In the genomic region with DNA sequence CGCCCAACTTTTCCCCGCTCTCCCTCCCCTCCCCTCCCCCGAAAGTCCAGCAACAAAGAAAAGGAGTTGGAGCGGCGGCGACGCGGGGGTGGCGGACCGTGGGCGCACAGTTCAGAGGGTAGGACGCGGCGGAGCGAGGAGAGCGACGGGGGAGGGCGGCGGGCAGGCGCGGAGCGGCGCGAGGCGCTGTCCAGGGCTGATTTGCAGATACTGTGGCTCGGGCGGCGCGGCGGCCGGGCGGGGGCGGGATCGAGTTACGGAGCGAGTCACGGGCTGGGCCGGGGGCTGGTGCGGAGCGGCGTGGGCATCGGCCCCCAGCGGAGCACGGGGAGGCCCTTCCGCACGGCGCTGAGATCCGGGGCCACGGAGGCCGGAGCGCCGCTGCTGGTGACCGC, we compare ENCODE assay signal across 9 mouse cellular contexts. TPM values are rescaled to one million over a fixed set of nuclear protein-coding genes. Genes with fewer than 3 reads are reported as not detected.
DNase-seq lines count a peak whose midpoint lies in the region; ATAC-seq lines count a peak whose summit lies in the region.
"Had no signal": no experiment of that assay in that cellular context is flagged by ENCODE, and none has a peak within 500 bp of the region (broad histone marks: within the 10 kb centered on the region; RNA-seq: fewer than 3 reads in every experiment).

No protein-coding gene starts in this region.

- H3K4me1 ChIP-seq in hindbrain, embryonic 14.5 days (replicated peaks; ENCODE audit: control insufficient read depth, insufficient read depth, low read length) = peaks cover 4% of the 10 kb centered on the region; the same call in 1 of the 2 replicates

- WGBS in hindbrain, embryonic 14.5 days = under 1% methylated on average over 49 of the region's 53 CpGs

- H3K4me3 ChIP-seq in hindbrain, embryonic 14.5 days (replicated peaks; ENCODE audit: low read length) = peak overlapping the region; percentile 93

- H3K36me3 ChIP-seq in hindbrain, embryonic 14.5 days (replicated peaks; ENCODE audit: control insufficient read depth, insufficient read depth) = peaks cover 13% of the 10 kb centered on the region; the same call in 1 of the 2 replicates

- H3K27ac ChIP-seq in hindbrain, embryonic 14.5 days = peak overlapping the region; percentile 84

- H3K9ac ChIP-seq in hindbrain, embryonic 14.5 days = peak overlapping the region; percentile 76

- H3K4me2 ChIP-seq in hindbrain, embryonic 14.5 days (replicated peaks) = peak overlapping the region; percentile 87

- H3K9me3 ChIP-seq in hindbrain, embryonic 14.5 days (ENCODE audit: control insufficient read depth, low read length) = no peaks in the 10 kb centered on the region

- ATAC-seq in hindbrain, embryonic 14.5 days (ENCODE audit: low FRiP score) = peak; percentile 79
- ATAC-seq in megakaryocyte, adult 5-6 weeks (ENCODE audit: poor library complexity, severe bottlenecking) = peak; percentile 52

- peak; percentile 46 for DNase-seq in T-cell, adult 2 months (ENCODE audit: low spot score)
- DNase-seq in cerebellum, postnatal 14 days = peak; percentile 48 to 53
- peak; percentile 59 for DNase-seq in gastrocnemius, adult 18-20 months (ENCODE audit: low spot score)
- DNase-seq in hindbrain, embryonic 14.5 days (ENCODE audit: low spot score) = peak; percentile 53
- DNase-seq in left cerebral cortex, postnatal 14 days (ENCODE audit: low spot score in 2 of 2) = peak; percentile 33 to 43
- DNase-seq in right cerebral cortex, postnatal 10 days (ENCODE audit: low spot score in 2 of 2) = peak; percentile 65 to 67
- peak; percentile 71 for DNase-seq in urinary bladder, postnatal 25 days (ENCODE audit: low spot score)

- 0 out of 2 replicates have a peak, but pooled peaks cover 6% of the 10 kb centered on the region for H3K27me3 ChIP-seq in hindbrain, embryonic 14.5 days (ENCODE audit: control insufficient read depth, insufficient read depth, low read length)

- intact Hi-C loops in left cerebral cortex, postnatal 14 days (cut with DNase I) = no loop called here

RNA-seq across cellular contexts. Expression of gene Rest, which starts 0.4 kb away (rescaled TPM):
- 10 to 100 TPM in 1 of 2 experiments, 1 to 10 TPM in 1; 9.5 to 10.4 TPM for total RNA-seq in gastrocnemius, adult 18-20 months (2021)
- polyA plus RNA-seq in hindbrain, embryonic 14.5 days (2014; fragmentation: Nextera tagmentation; extraction: Ambion mirVana) = 8.4 and 8.6 TPM in 2 replicates
- 1 to 10 TPM; 4.2 TPM for total RNA-seq in left cerebral cortex, postnatal 14 days (2021)
- 19.9 and 21.1 TPM in 2 replicates for total RNA-seq in megakaryocyte, adult 5-6 weeks (2015)
- 31.5 and 37.9 TPM in 2 replicates for total RNA-seq in megakaryocyte, adult 5-6 weeks (2017)

RNA-seq across cellular contexts. Expression of gene Noa1, which starts 44.2 kb away (rescaled TPM):
- total RNA-seq in gastrocnemius, adult 18-20 months (2021) = 10 to 100 TPM; 15.3 to 15.9 TPM
- 32.1 and 37.3 TPM in 2 replicates for polyA plus RNA-seq in hindbrain, embryonic 14.5 days (2014; fragmentation: Nextera tagmentation; extraction: Ambion mirVana)
- total RNA-seq in left cerebral cortex, postnatal 14 days (2021) = 10 to 100 TPM; 22.8 to 24.6 TPM
- total RNA-seq in megakaryocyte, adult 5-6 weeks (2015) = 18.0 and 24.7 TPM in 2 replicates
- 10.2 and 15.8 TPM in 2 replicates for total RNA-seq in megakaryocyte, adult 5-6 weeks (2017)

RNA-seq across cellular contexts. Expression of gene Polr2b, which starts 44.3 kb away (rescaled TPM):
- 10 to 100 TPM; 24.6 to 27.7 TPM for total RNA-seq in gastrocnemius, adult 18-20 months (2021)
- polyA plus RNA-seq in hindbrain, embryonic 14.5 days (2014; fragmentation: Nextera tagmentation; extraction: Ambion mirVana) = 57.5 and 67.8 TPM in 2 replicates
- 10 to 100 TPM; 46.6 to 51.7 TPM for total RNA-seq in left cerebral cortex, postnatal 14 days (2021)
- 60.9 and 79.2 TPM in 2 replicates for total RNA-seq in megakaryocyte, adult 5-6 weeks (2015)
- total RNA-seq in megakaryocyte, adult 5-6 weeks (2017) = 100 and 101 TPM in 2 replicates

RNA-seq across cellular contexts. Expression of gene Spink2, which starts 54.4 kb away (rescaled TPM):
- total RNA-seq in gastrocnemius, adult 18-20 months (2021) = not detected
- polyA plus RNA-seq in hindbrain, embryonic 14.5 days (2014; fragmentation: Nextera tagmentation; extraction: Ambion mirVana) = 1.8 and 2.0 TPM in 2 replicates
- not detected for total RNA-seq in left cerebral cortex, postnatal 14 days (2021)
- 2.2 and 4.9 TPM in 2 replicates for total RNA-seq in megakaryocyte, adult 5-6 weeks (2015)
- 3.3 and 5.4 TPM in 2 replicates for total RNA-seq in megakaryocyte, adult 5-6 weeks (2017)
- total RNA-seq: left cerebral cortex, postnatal 10 days had no signal

Comparison
In these comparisons a context has a peak if more than half of its experiments do, and no peak if none do; other contexts are left out.
1. Peak in every context shown above with its lines: DNase-seq, ATAC-seq, H3K4me3 ChIP-seq and H3K27ac ChIP-seq.